Mouse (Mus musculus): ENCODE results near the gene Caly.

Gene Caly

GRCm38 (mm10) chr7:140090601-140091000 lies 8.3 kb upstream of the Caly start:
- in situ Hi-C loops (cut with MboI, MseI), result no loop called here

- in situ Hi-C loops (cut with MboI, MseI), result loop anchor here in 1 of 2 experiments (5.0 kb wide), 2 partner anchors 61 to 726 kb away; no protein-coding TSS in a partner anchor
Observed at GRCm38 (mm10) chr7:140081408-140082241, 723 bp downstream of the Caly start.

GRCm38 (mm10) chr7:140080503-140081156 lies 1.7 kb downstream of the Caly start:
- in situ Hi-C loops (cut with MboI, MseI), result loop anchor here in 1 of 2 experiments (5.0 kb wide), 2 partner anchors 62 to 727 kb away; no protein-coding TSS in a partner anchor

DNA sequence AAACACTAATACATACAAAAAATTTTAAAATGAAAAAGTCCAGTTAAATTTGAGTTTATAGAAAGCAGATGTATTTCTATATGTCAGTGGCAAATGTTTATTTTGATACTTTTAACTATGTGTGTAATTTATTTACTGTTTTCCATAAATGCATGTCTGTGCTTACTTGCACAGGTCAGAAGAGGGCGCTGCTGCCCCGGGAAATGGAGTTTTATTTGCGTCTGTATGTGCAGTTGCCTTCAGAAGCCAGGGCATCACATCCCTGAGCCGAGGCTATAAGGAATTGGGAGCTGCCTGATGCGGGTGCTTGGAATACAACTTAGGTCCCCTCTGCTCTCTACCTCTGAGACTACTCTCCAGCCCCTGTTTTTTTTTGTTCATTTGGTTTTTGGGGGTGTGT lies 3.6 kb downstream of the Caly start:
- in situ Hi-C loops (cut with MboI, MseI), result no loop called here

- in situ Hi-C loops (cut with MboI, MseI), result no loop called here
Observed at GRCm38 (mm10) chr7:140077698-140078097, 4.7 kb downstream of the Caly start.

GRCm38 (mm10) chr7:140070042-140070711 lies 12.2 kb downstream of the Caly start:
- in situ Hi-C loops (cut with MboI, MseI), result loop anchor here in 1 of 2 experiments (5.0 kb wide), 1 partner anchor 747 kb away; no protein-coding TSS in a partner anchor

GRCm38 (mm10) chr7:140067397-140067796 lies 15.0 kb downstream of the Caly start:
- in situ Hi-C loops (cut with MboI, MseI), result no loop called here

DNA sequence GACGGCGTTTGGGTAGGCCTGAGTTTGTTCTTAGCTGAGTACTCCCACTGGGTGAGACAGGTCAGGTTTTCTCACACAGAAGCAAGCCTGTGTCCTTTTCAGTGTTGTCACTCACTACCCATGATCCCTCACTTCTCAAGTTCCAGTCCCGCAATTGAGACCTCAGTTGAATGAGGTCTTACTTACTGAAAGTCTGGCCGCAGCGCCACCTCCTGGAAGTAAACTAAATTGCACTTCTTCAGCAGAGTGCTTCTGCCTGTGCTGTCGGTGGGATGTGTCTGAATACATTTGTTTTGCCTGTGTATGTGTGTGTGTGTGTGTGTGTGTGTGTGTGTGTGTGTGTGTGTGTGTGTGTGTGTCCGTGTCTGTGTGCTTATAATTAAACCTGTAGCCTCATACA lies 19.3 kb downstream of the Caly start:
- in situ Hi-C loops (cut with MboI, MseI), result loop anchor here (5.0 kb wide), 2 partner anchors 86 to 156 kb away; partner anchors contain the start of gene 6430531B16Rik (in 1 of the 2)

GRCm38 (mm10) chr7:140062307-140062706 lies 20.0 kb downstream of the Caly start:
- in situ Hi-C loops (cut with MboI, MseI), result loop anchor here (5.0 kb wide), 2 partner anchors 85 to 155 kb away; partner anchors contain the start of gene 6430531B16Rik (in 1 of the 2)

GRCm38 (mm10) chr7:140061832-140062130 lies 20.6 kb downstream of the Caly start:
- in situ Hi-C loops (cut with MboI, MseI), result loop anchor here (5.0 kb wide), 2 partner anchors 84 to 154 kb away; partner anchors contain the start of gene 6430531B16Rik (in 1 of the 2)

DNA sequence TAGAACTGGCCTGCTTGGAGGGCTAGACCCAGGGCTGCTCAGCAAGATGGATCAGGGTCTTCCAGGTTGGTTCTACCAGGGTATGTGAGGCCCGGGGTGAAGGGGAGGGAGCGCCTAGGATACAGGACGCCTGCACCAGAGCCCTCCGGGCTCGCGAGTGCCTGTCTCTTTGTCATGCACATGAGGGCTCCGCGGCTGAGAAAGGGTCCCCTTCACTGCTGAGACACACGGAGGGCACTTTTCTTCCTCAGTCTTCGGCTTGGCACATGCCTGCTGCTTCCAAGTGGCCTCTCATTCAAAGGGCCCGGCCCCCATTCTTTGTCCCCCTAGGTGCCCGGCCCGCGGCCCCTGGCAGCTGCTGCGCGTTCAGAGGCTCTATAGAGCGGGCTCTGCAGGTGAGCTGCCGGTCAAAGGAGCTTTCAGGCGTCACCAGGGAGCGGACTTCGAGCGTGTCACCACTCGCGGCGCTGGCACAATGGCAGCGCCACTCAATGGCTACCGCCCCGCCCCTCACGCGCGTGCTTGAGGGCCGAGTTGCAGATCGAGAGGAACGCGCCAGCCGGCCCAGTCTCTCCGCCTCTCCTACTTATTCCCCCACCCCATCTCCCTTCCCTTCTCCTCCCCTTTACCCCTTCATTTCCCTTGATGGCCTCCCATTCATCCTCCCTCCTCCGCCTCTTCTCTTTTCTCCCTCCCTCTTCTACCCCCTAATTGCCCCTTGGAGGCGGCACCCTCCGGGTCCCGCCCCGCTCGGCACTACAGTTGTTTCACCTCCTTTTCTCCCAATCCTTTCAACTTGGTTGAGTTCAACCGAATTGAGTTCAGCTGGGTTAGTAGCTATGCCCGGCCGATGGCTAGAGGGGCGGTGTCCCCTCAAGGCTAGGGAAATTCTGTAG lies 21.2 kb downstream of the Caly start:
- in situ Hi-C loops (cut with MboI, MseI), result loop anchor here (5.0 kb wide), 2 partner anchors 84 to 154 kb away; partner anchors contain the start of gene 6430531B16Rik (in 1 of the 2)

- in situ Hi-C loops (cut with MboI, MseI), result no loop called here
Observed at GRCm38 (mm10) chr7:140059601-140060000, 22.7 kb downstream of the Caly start.

DNA sequence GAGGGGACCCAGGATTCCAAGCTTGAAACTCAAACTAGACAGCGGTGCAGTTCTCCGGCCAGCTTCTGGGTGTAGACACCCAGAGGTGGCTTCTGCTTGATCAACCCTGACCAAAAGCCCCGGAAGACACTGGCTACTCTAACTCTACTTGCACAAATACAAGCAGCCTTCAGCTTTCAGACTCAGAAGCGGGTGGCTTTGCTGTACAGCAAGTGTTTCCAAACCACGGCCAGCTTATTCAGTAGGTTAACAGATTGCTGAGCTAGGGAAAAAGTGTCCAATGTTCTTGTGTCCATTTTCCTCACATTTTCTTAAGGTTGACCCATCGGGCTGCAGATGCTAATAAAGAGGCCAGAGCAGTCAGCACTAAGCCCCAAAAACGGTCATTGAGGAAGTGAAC lies 23.8 kb downstream of the Caly start:
- in situ Hi-C loops (cut with MboI, MseI), result no loop called here

GRCm38 (mm10) chr7:140057413-140058407 lies 24.6 kb downstream of the Caly start:
- in situ Hi-C loops (cut with MboI, MseI), result no loop called here

- in situ Hi-C loops (cut with MboI, MseI), result no loop called here
Observed at GRCm38 (mm10) chr7:140054124-140054523, 28.2 kb downstream of the Caly start.

DNA sequence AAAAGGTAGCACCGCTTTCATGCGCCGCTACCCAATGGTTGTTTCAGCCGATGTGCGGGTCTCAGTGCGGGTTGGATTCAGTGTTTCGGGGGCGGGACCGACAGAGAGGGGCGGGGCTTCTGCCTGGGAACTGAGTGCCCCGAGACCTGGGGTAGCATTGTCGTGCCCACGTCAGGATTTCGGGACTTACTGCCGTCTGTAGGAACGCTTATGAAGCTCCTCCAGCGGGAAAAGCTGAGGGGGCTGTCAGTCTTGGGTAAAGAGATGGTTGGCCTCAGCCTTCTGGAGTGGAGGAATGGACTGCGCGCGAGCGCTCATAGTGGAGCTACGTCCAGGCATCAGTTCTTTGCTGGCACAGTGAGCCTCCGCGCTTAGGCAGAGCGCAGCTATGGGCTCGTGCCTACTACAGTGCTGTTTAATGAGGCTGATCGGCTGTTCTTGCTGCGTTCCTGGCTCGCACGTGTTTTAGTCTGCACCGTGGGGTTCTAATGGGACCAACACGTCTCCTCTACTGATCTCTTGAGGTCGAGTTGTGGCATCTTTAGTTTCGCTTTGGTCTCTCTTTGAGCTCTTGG lies 33.1 kb downstream of the Caly start:
- in situ Hi-C loops (cut with MboI, MseI), result loop anchor here in 1 of 2 experiments (5.0 kb wide), 1 partner anchor 57 kb away; the partner anchor contains the start of gene Adam8

GRCm38 (mm10) chr7:140048361-140049114 lies 33.8 kb downstream of the Caly start, which contains the start of gene Msx3:
Gene Msx3 (minus strand): TSS chr7:140049089.
- in situ Hi-C loops (cut with MboI, MseI), result loop anchor here in 1 of 2 experiments (5.0 kb wide), 1 partner anchor 56 kb away; the partner anchor contains the start of gene Adam8

- in situ Hi-C loops (cut with MboI, MseI), result loop anchor here in 1 of 2 experiments (5.0 kb wide), 1 partner anchor 56 kb away; the partner anchor contains the start of gene Adam8
Observed at GRCm38 (mm10) chr7:140047811-140048311, 34.5 kb downstream of the Caly start.
